Mouse (Mus musculus) lung, adult 2 months (tissue): ENCODE data around the gene Prph2.

Experiments used
- CTCF ChIP-seq: fragments of 200-500 bp; IDR thresholded peaks from 2 replicates; pipeline ENCODE4 v1.5.1; 2011; ENCODE audit warnings: mild to moderate bottlenecking, low read length, control low read depth; ENCODE audit not compliant: insufficient read depth
- POLR2A ChIP-seq: fragments of 200-500 bp; IDR thresholded peaks from 2 replicates; pipeline ENCODE4 v1.6.1; 2011; ENCODE audit warnings: low read depth, mild to moderate bottlenecking, control low read depth, low read length, borderline replicate concordance; ENCODE audit errors: extremely low read depth

DNA sequence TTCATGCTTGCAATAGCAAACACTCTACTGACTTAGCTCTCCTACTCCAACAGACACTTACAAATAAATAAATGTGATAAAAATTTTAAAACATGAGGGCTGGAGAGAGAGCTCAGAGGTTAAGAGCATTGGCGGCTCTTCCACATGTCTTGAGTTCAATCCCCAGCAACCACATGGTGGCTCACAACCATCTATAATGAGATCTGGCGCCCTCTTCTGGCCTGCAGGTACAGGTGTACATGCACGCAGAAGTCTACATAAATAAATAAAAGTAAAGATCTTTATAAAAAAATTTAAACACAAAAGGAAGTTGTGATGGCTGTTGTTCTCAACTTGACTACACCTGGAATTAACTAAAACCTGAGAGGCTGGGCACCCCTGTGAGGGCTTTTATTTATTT, 34.6 kb upstream of the Prph2 start:
- TF ChIP-seq POLR2A (no peak), CTCF (0 out of 2 replicates have a peak, but pooled peaks have one; percentile 11)
